Mouse (Mus musculus): ENCODE data around the gene Tapbp. TPM values are rescaled to one million over a fixed set of nuclear protein-coding genes. Genes with fewer than 3 reads are reported as not detected.

The Tapbp gene
- polyA plus RNA-seq, 1 experiment, result 71.7 TPM

DNA sequence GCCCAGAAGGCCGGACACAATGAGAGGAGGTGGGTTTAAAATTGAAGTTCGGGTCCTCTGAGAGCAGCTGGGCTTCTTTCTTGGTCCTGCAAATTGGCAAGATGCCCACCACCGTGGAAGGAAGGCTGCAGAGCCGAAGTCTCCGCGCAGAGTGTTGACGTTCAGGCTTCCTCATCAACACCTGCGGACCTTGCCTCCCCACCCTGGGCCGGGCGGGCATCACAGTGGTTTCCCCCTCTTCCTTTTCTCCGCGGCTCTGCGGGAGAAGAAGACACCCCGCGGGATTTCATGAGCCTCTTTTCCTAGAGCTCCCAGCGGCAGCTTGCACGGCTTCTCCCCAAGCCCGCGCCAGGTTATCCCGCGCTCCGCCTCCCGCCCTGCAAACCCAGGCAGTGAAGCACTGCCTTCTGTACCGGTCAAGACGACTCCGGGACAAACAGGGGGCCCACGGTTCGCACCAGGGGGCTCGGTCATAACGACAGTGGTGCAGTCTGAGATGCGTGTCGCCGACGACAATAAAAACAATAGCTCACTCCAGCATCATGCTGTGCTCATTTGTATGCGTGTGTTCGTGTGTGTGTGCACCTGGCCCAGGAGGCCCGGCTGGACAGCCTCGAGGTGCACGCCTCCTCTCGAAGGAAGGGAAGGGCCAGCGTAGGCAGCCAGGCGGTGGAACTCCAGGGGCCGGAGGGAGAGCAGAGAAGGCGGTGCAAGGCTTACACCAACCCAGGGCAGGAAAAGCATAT is 7.2 kb upstream of the Tapbp start:
- H3K4me3 ChIP-seq (ENCODE audit: control insufficient read depth, low read depth, low read length), result peak overlapping the region; percentile 85
- H3K27ac ChIP-seq (ENCODE audit: control insufficient read depth, insufficient read depth, low read depth, low read length), result peak overlapping the region; percentile 62
- H3K36me3 ChIP-seq (ENCODE audit: control insufficient read depth, insufficient read depth, low read length), result peaks cover 10% of the 10 kb centered on the region
- no peak for TF ChIP-seq CTCF (IDR thresholded peaks at IDR 0.05; ENCODE audit: control insufficient read depth, insufficient read depth, insufficient replicate concordance, low read depth, low read length)
- TF ChIP-seq POLR2A (IDR thresholded peaks at IDR 0.05; ENCODE audit: control insufficient read depth, low read depth, low read length), result no peak
- peaks cover 19% of the 10 kb centered on the region for H3K4me1 ChIP-seq (ENCODE audit: control insufficient read depth, insufficient read depth, low read length)
- H3K27me3 ChIP-seq (ENCODE audit: control insufficient read depth, insufficient read depth, low read length), result no peaks in the 10 kb centered on the region

DNA sequence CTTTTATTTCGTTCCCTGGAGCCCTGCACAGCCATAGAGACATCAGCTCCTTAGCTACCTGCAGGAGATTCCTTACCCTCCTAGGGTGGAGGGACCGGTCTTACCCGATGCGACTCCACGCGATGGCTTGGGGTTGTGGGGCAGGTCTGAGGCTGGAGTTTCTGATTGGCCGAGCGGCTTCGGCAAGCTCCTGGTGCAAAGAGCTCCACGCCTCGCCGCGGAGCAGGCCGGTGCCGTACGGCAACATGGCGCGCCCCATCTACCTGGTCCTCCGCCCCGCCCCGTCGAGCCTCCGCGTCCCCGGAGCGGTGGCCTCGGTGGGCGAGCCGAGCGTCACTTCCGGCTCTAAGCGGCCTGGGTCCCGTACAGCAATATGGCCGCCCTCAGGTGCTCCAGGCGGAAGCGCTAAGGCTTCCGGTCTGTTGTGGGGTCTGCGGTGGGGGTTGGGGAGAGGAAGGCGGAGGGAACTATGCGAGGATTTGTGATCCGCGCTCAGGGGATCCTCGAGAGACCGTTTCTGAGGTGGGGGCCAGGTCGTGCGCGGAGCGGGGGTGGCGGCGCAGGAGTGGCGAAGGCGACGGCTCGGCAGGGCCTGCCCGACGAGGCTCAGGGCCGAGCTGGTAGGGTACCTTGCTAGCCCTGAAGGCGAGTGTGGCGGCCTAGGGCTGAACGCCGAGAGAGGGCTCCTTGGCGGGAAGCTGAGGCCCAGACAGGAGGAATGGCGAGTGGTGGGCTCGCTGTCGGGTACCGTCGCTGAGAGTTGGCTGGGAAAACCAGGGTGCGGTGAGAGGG is 6.4 kb upstream of the Tapbp start, which contains the start of gene Daxx:
Daxx (plus strand) TSS at position 338 of the 792 bp plus-strand sequence.
- Histone ChIP-seq H3K36me3 (ENCODE audit: control insufficient read depth, insufficient read depth, low read length) (peaks cover 10% of the 10 kb centered on the region), H3K27me3 (ENCODE audit: control insufficient read depth, insufficient read depth, low read length) (no peaks in the 10 kb centered on the region), H3K27ac (ENCODE audit: control insufficient read depth, insufficient read depth, low read depth, low read length) (peak within 1 kb of the TSS; percentile 88), H3K4me1 (ENCODE audit: control insufficient read depth, insufficient read depth, low read length) (peaks cover 19% of the 10 kb centered on the region), H3K4me3 (ENCODE audit: control insufficient read depth, low read depth, low read length) (peak within 1 kb of the TSS; percentile 85)
- TF ChIP-seq CTCF (IDR thresholded peaks at IDR 0.05; ENCODE audit: control insufficient read depth, insufficient read depth, insufficient replicate concordance, low read depth, low read length) (no peak), POLR2A (IDR thresholded peaks at IDR 0.05; ENCODE audit: control insufficient read depth, low read depth, low read length) (peak; percentile 80)

DNA sequence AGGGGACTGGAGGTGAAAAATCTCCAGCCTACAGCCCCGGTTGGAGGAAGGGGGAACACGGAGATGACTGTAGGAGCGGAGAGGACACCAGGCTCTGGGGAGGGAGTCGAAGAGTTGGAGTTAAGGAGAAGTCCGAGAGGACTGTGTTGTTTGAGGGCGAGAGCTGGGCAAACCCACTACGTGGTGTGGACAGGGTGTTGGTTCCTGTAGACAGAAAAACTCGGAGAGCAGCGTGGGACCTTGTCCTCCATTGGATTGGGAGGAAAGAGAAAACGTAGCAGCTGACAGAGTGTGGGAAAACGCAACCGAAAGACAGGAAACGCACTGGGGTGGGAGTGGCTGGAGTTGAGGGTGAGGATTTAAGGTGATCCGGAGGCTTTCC is 5.8 kb upstream of the Tapbp start:
- H3K27me3 ChIP-seq (ENCODE audit: control insufficient read depth, insufficient read depth, low read length), result no peaks in the 10 kb centered on the region
- TF ChIP-seq CTCF (IDR thresholded peaks at IDR 0.05; ENCODE audit: control insufficient read depth, insufficient read depth, insufficient replicate concordance, low read depth, low read length), result no peak
- peak; percentile 36; the same call in 1 of the 2 replicates for TF ChIP-seq POLR2A (IDR thresholded peaks at IDR 0.05; ENCODE audit: control insufficient read depth, low read depth, low read length)
- H3K36me3 ChIP-seq (ENCODE audit: control insufficient read depth, insufficient read depth, low read length), result peaks cover 12% of the 10 kb centered on the region
- peaks cover 19% of the 10 kb centered on the region for H3K4me1 ChIP-seq (ENCODE audit: control insufficient read depth, insufficient read depth, low read length)
- H3K27ac ChIP-seq (ENCODE audit: control insufficient read depth, insufficient read depth, low read depth, low read length), result peak overlapping the region; percentile 88
- H3K4me3 ChIP-seq (ENCODE audit: control insufficient read depth, low read depth, low read length), result peak overlapping the region; percentile 85

DNA sequence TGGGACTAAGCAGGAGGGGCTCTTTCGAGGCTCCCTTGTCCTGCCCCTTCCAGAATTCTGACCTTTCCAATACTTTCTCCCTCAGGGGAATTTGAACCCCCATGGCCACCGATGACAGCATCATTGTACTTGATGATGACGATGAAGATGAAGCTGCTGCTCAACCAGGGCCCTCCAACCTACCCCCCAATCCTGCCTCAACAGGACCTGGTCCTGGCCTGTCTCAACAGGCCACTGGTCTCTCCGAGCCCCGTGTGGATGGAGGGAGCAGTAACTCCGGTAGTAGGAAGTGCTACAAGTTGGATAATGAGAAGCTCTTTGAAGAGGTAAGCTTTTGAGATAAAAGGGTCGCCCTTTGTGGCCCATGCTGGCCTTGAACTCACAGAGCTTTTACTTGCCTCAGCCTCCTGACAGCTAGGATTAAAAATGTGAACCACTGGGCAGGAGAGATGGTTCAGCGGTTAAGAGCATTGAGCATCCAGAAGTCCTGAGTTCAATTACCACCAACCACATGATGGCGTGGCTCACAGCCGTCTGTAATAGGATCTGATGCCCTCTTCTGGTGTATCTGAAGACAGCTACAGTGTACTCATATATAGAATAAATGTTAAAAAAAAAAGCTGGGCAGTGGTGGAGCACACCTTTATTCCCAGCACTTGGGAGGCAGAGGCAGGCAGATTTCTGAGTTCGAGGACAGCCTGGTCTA is 5.2 kb upstream of the Tapbp start:
- no peak for TF ChIP-seq CTCF (IDR thresholded peaks at IDR 0.05; ENCODE audit: control insufficient read depth, insufficient read depth, insufficient replicate concordance, low read depth, low read length)
- TF ChIP-seq POLR2A (IDR thresholded peaks at IDR 0.05; ENCODE audit: control insufficient read depth, low read depth, low read length), result no peak
- H3K27ac ChIP-seq (ENCODE audit: control insufficient read depth, insufficient read depth, low read depth, low read length), result peak overlapping the region; percentile 88
- H3K4me1 ChIP-seq (ENCODE audit: control insufficient read depth, insufficient read depth, low read length), result peaks cover 23% of the 10 kb centered on the region
- H3K4me3 ChIP-seq (ENCODE audit: control insufficient read depth, low read depth, low read length), result peak overlapping the region; percentile 85
- H3K27me3 ChIP-seq (ENCODE audit: control insufficient read depth, insufficient read depth, low read length), result no peaks in the 10 kb centered on the region
- peaks cover 14% of the 10 kb centered on the region for H3K36me3 ChIP-seq (ENCODE audit: control insufficient read depth, insufficient read depth, low read length)

DNA sequence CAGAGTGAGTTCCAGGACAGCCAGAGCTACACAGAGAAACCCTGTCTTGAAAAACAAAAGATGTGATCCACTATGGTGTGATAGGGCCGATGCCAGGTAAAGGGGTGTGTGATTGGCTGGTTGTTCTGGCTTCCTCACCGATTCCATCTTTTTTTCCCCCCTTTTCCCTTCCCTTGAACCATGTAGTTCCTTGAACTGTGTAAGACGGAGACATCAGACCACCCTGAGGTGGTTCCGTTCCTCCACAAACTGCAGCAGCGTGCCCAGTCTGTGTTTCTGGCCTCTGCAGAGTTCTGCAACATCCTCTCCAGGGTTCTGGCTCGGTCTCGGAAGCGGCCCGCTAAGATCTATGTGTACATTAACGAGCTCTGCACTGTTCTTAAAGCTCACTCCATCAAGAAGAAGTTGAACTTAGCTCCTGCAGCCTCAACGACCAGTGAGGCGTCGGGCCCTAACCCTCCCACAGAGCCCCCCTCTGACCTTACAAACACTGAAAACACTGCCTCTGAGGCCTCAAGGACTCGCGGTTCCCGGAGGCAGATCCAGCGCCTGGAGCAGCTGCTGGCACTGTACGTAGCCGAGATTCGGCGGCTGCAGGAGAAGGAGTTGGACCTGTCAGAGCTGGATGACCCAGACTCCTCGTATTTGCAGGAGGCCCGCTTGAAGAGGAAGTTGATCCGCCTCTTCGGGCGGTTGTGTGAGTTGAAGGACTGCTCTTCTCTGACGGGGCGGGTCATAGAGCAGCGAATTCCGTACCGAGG is 4.5 kb upstream of the Tapbp start:
- Histone ChIP-seq H3K36me3 (ENCODE audit: control insufficient read depth, insufficient read depth, low read length) (peaks cover 14% of the 10 kb centered on the region), H3K4me3 (ENCODE audit: control insufficient read depth, low read depth, low read length) (peak overlapping the region; percentile 85), H3K27ac (ENCODE audit: control insufficient read depth, insufficient read depth, low read depth, low read length) (peak overlapping the region; percentile 67), H3K27me3 (ENCODE audit: control insufficient read depth, insufficient read depth, low read length) (no peaks in the 10 kb centered on the region), H3K4me1 (ENCODE audit: control insufficient read depth, insufficient read depth, low read length) (peaks cover 23% of the 10 kb centered on the region)
- TF ChIP-seq POLR2A (IDR thresholded peaks at IDR 0.05; ENCODE audit: control insufficient read depth, low read depth, low read length), result no peak
- TF ChIP-seq CTCF (IDR thresholded peaks at IDR 0.05; ENCODE audit: control insufficient read depth, insufficient read depth, insufficient replicate concordance, low read depth, low read length), result no peak

DNA sequence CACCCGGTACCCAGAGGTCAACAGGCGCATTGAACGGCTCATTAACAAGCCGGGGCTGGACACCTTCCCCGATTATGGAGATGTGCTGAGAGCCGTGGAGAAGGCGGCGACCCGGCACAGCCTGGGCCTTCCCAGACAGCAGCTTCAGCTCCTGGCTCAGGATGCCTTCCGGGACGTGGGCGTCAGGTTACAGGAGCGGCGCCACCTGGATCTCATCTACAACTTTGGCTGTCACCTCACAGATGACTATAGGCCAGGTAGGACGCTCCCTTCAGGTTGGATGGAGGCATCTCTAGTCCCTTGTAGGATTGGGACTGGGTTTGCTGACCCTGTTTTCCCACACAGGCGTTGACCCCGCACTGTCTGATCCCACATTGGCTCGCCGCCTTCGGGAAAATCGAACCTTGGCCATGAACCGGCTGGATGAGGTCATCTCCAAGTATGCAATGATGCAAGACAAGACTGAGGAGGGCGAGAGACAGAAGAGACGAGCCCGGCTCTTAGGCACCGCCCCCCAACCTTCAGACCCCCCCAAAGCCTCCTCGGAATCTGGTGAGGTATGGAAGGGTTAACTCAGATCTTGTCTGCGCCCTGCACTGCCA is 3.8 kb upstream of the Tapbp start:
- Histone ChIP-seq H3K27ac (ENCODE audit: control insufficient read depth, insufficient read depth, low read depth, low read length) (peak overlapping the region; percentile 67), H3K27me3 (ENCODE audit: control insufficient read depth, insufficient read depth, low read length) (no peaks in the 10 kb centered on the region), H3K4me3 (ENCODE audit: control insufficient read depth, low read depth, low read length) (peak overlapping the region; percentile 85), H3K36me3 (ENCODE audit: control insufficient read depth, insufficient read depth, low read length) (peaks cover 14% of the 10 kb centered on the region), H3K4me1 (ENCODE audit: control insufficient read depth, insufficient read depth, low read length) (peaks cover 26% of the 10 kb centered on the region)
- no peak for TF ChIP-seq POLR2A (IDR thresholded peaks at IDR 0.05; ENCODE audit: control insufficient read depth, low read depth, low read length)
- no peak for TF ChIP-seq CTCF (IDR thresholded peaks at IDR 0.05; ENCODE audit: control insufficient read depth, insufficient read depth, insufficient replicate concordance, low read depth, low read length)
